Mouse (Mus musculus) heart, embryonic 16.5 days (tissue): ENCODE measurements around the gene Pde1a. TPM values are rescaled to one million over a fixed set of nuclear protein-coding genes. Genes with fewer than 3 reads are reported as not detected.

Experiments used
- ATAC-seq: fragments of 200-750 bp; cut with Nextera tagmentation; replicated peaks from 2 replicates; pipeline ENCODE4 v1.8.0; 2017; ENCODE audit warnings: moderate number of reproducible peaks; ENCODE audit not compliant: insufficient read depth, low FRiP score; ENCODE audit errors: extremely low read depth
- H3K27ac ChIP-seq: fragments of 300-500 bp; sonication (generic); 2 replicates; pipeline ENCODE4 v1.5.1; 2014; ENCODE audit warnings: mild to moderate bottlenecking, low read length, control low read depth, moderate library complexity
- H3K27me3 ChIP-seq: fragments of 300-500 bp; sonication (generic); 2 replicates; pipeline ENCODE4 v1.6.1; 2014; ENCODE audit warnings: low read length, mixed read lengths; ENCODE audit not compliant: control insufficient read depth, insufficient read depth
- H3K36me3 ChIP-seq: fragments of 300-500 bp; sonication (generic); 2 replicates; pipeline ENCODE4 v1.6.1; 2014; ENCODE audit not compliant: control insufficient read depth, insufficient read depth
- H3K4me1 ChIP-seq: fragments of 300-500 bp; sonication (generic); 2 replicates; pipeline ENCODE4 v1.6.1; 2014; ENCODE audit warnings: low read length, mixed read lengths; ENCODE audit not compliant: control insufficient read depth, insufficient read depth
- H3K4me2 ChIP-seq: fragments of 300-500 bp; sonication (generic); 2 replicates; pipeline ENCODE4 v1.6.1; 2014; ENCODE audit warnings: low read depth, mild to moderate bottlenecking, control low read depth, low read length
- H3K4me3 ChIP-seq: fragments of 300-500 bp; sonication (generic); 2 replicates; pipeline ENCODE4 v1.5.1; 2014; ENCODE audit warnings: mild to moderate bottlenecking, control low read depth, low read length
- H3K9ac ChIP-seq: fragments of 300-500 bp; sonication (generic); 2 replicates; pipeline ENCODE4 v1.6.1; 2014; ENCODE audit warnings: low read length, control low read depth
- H3K9me3 ChIP-seq: fragments of 300-500 bp; sonication (generic); replicated peaks from 2 replicates; pipeline ENCODE4 v1.6.1; 2016; ENCODE audit warnings: low read length; ENCODE audit not compliant: control insufficient read depth
- whole genome bisulfite sequencing: fragments of 180-500 bp; shearing (Covaris S2); extraction: QIAGEN DNeasy Blood & Tissue Kit; methylation state at CpG from one replicate; pipeline ENCODE4 v1.1.7; 2014; 5-methylcytosine and 5-hydroxymethylcytosine counted together
- polyA plus RNA-seq: library from polyadenylated mRNA; unstranded; fragments of >200 nt; fragmentation: Nextera tagmentation; extraction: Ambion mirVana; gene quantifications from 2 replicates; pipeline ENCODE4 v1.2.1, GENCODE M21; 2015

Pde1a gene
- polyA plus RNA-seq: 20.5 and 22.4 TPM in 2 replicates

DNA sequence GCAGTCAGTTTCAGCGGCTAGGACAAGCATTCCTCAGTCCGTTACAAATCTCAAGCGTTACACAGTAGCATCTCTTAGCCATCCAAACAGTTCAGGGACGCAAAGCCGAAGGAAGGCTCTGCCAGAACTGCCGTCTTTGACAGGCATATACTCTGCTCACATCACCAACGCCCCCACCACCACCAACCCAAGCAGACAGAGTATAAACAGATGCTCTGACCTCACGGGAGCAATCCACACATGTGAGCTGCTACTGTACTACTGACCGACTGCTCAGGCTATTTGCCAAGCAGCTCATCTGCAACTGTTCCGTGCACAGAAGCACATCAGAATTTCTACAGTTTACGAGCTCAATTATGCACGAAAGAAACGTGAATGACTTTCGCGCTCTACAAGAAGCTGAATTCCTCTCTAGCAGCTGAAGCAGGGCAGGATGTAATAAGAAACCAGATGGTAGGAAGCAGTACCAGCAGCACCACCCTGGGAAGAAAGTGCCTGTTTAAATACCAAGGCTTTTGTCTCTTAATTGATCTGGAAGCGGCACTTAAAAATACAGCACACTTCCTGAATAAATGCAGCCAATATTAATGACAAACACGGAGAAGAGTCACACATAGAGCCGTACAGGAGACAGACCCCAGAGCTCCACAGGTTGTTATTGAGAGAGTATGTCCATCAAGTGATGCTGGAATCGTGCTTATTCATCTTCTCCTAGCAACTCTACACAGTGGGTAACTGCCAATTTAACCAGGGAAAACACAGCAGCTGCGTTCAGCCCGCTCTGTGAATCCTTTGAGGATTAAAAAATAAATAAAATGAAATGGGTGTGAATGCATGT lies at the start of gene Pde1a:
Gene Pde1a (minus strand): TSS at position 598 of the 838 bp plus-strand sequence.
- Histone ChIP-seq H3K9ac (no peak within 1 kb of the TSS), H3K27ac (no peak within 1 kb of the TSS), H3K4me2 (peak within 1 kb of the TSS; percentile 49), H3K4me3 (peak within 1 kb of the TSS; percentile 22), H3K36me3 (no peaks in the 10 kb centered on the region), H3K27me3 (no peaks in the 10 kb centered on the region), H3K4me1 (0 out of 2 replicates have a peak, but pooled peaks cover 3% of the 10 kb centered on the region), H3K9me3 (no peaks in the 10 kb centered on the region)
- no peak for ATAC-seq
- WGBS: 26% methylated on average over 21 of the region's 21 CpGs

DNA sequence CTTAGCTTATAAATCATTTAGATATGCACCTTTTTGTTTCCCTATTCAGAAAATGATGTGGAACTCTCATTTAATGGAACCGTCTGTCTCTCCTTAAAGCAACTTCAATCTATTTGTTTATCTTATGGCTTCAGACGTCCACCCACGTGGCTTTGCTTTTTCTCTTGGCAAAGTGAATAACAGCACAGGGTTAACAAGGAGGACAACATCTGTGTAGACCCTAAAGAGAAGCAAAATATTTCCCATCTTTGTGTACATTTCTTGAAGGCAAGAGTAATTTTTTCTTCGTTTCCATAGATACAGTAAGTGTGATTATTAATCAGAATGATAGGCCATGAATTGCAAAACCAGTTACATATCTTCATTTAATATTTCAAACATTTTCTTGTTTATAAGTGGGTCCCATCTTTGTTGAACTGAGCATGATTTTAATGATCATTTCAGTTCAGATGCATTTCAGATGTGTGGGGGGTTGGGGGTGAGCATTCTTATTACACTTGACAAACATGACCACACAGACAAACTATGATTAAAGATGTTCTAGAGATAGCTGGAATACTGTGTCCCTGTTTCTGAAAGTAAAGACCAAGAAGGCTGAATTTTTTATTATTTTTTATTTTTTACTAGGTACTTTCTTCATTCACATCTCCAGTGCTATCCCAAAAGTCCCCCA lies 49.5 kb upstream of the Pde1a start:
- Histone ChIP-seq H3K4me1 (no peaks in the 10 kb centered on the region), H3K27ac (no peak overlapping the region), H3K36me3 (no peaks in the 10 kb centered on the region), H3K9ac (no peak overlapping the region), H3K4me3 (no peak overlapping the region), H3K27me3 (peaks cover 5% of the 10 kb centered on the region), H3K4me2 (no peak overlapping the region), H3K9me3 (no peaks in the 10 kb centered on the region)
- WGBS: 61% methylated on average over 4 of the region's 4 CpGs
- no peak for ATAC-seq

DNA sequence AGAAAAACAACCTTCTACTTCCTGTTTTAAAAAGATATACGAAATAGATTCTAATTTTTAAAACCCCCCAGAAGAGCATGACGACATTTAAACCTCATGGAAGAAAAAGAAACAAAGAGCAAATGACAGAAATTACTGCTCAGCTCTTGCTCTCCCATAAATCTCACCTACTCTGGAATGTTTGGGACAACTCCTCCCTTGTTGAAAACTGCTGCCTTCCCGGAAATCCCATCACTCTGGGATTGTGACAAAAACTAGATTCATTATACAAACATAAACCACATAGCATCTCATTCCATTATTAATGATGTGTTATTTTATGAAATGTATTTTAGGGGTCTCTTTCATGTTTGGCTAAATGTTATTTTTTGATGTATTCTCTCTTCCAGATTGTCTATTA lies 48.9 kb upstream of the Pde1a start:
- no peak for ATAC-seq
- H3K4me3 ChIP-seq: no peak overlapping the region
- H3K27me3 ChIP-seq: peaks cover 8% of the 10 kb centered on the region
- H3K4me1 ChIP-seq: no peaks in the 10 kb centered on the region
- no peaks in the 10 kb centered on the region for H3K36me3 ChIP-seq
- no peaks in the 10 kb centered on the region for H3K9me3 ChIP-seq
- WGBS: 68% methylated on average over 3 of the region's 3 CpGs
- H3K9ac ChIP-seq: no peak overlapping the region
- no peak overlapping the region for H3K27ac ChIP-seq
- no peak overlapping the region for H3K4me2 ChIP-seq

DNA sequence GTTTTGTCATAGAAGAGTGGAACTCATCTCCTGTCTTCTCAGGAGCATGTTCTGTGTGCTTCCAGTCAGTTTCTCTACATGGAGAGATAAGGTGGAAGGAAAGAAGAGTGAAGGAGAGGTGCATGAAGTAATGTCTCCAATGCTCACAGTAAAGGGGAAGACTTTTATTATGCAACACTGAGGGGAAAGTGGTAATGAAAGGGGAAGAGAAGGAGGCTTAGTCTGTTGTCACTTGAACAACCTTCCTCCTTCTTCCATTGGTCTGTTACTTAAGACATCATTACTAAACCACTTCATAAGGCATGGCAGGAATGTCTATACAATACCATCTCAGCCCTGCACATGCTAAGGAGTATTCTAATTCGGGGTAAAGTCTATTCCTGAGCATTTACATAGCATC lies 38.8 kb upstream of the Pde1a start:
- WGBS: 81% methylated on average over 1 of the region's 1 CpGs
- Histone ChIP-seq H3K36me3 (no peaks in the 10 kb centered on the region), H3K27ac (no peak overlapping the region), H3K9me3 (no peaks in the 10 kb centered on the region), H3K4me3 (no peak overlapping the region), H3K9ac (no peak overlapping the region), H3K4me2 (no peak overlapping the region), H3K4me1 (no peaks in the 10 kb centered on the region; the same call in 1 of the 2 replicates), H3K27me3 (no peaks in the 10 kb centered on the region; the same call in 1 of the 2 replicates)
- no peak for ATAC-seq

DNA sequence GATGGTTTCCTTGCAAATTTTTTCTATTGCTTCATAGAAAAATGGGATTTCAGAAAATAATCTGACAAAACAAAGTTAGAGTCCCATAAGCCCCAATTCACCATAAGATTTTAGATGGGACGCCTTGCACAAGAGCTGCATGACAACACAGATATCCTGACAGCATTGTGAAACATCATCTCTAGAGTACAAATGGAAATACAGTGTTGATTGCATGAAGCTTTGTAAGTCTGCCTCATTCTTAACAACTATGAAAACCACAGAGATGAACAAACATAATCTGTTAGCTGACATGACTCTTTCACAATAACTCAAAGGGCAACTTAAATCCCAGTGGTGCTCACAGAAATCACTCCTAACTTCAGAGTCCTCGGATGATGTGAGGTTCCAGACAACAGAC lies 29.5 kb upstream of the Pde1a start:
- H3K36me3 ChIP-seq: no peaks in the 10 kb centered on the region
- ATAC-seq: no peak
- H3K27me3 ChIP-seq: no peaks in the 10 kb centered on the region
- no peaks in the 10 kb centered on the region for H3K4me1 ChIP-seq
- WGBS: 79% methylated on average over 2 of the region's 2 CpGs
- H3K4me3 ChIP-seq: no peak overlapping the region
- H3K9me3 ChIP-seq: no peaks in the 10 kb centered on the region
- H3K27ac ChIP-seq: no peak overlapping the region
- no peak overlapping the region for H3K9ac ChIP-seq
- H3K4me2 ChIP-seq: no peak overlapping the region

DNA sequence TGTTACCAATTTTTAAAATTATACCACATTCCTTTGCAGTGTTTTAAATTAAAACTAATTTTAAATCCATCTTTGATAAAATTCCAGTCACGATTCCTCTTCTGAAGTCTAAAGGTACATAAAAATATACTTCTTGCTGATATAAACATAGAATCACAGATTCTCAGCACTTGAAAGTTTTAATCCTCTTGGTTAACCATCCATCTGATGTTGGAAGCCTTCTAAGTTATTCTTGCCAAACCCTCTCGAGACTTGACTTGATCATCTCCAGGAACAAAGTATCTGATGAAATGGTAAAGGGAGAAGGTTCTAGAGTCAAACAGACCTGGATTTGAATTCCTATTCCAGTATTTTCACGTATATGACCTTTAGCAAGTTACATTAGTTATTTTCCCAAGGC lies 28.9 kb upstream of the Pde1a start:
- H3K27ac ChIP-seq: no peak overlapping the region
- no peaks in the 10 kb centered on the region for H3K9me3 ChIP-seq
- no peaks in the 10 kb centered on the region for H3K27me3 ChIP-seq
- no peak overlapping the region for H3K4me3 ChIP-seq
- no peaks in the 10 kb centered on the region for H3K36me3 ChIP-seq
- ATAC-seq: no peak
- no peaks in the 10 kb centered on the region for H3K4me1 ChIP-seq
- no peak overlapping the region for H3K9ac ChIP-seq
- WGBS: 73% methylated on average over 3 of the region's 3 CpGs
- H3K4me2 ChIP-seq: no peak overlapping the region

DNA sequence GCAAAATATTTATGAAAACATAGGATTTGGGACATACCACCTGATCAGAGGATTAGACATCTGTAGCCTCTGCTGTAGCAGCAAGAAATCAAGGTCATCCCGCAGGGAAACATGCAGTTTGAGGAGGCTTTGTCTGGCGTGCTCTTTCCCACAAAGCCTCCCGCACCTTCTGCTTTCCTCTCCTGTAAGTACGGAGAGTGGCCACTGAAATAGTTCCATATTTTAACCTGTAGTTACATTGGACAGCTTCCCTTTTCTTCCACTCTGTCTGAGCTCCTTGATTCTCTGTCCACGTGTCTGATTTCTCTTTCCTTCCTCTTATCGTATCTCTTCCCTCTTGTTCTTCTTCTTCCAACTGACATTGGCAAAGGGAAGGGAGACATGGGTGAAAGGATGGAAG lies 20.8 kb upstream of the Pde1a start:
- WGBS: 70% methylated on average over 6 of the region's 6 CpGs
- Histone ChIP-seq H3K36me3 (no peaks in the 10 kb centered on the region), H3K9ac (no peak overlapping the region), H3K27ac (no peak overlapping the region), H3K4me3 (no peak overlapping the region), H3K27me3 (no peaks in the 10 kb centered on the region), H3K4me1 (no peaks in the 10 kb centered on the region), H3K4me2 (no peak overlapping the region), H3K9me3 (no peaks in the 10 kb centered on the region)
- ATAC-seq: no peak

DNA sequence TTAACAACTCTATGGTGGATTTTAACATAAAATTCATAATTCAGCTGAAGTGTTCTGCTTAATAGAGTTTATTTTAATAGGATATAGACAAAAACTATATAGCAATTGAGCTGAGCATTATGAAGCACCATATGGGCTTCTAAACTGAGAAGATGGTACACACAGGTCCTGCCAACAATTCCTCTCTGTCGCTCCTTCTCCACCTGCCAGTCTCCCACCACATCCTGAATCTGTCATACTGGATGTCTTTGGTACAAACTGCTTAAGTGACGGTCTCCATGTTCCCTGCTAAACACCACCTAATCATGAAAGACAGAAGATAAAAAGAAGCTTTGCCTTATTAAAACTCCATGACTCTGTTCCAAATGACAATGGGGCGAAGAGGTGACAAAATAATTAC lies 20.1 kb upstream of the Pde1a start:
- Histone ChIP-seq H3K9ac (no peak overlapping the region), H3K27me3 (no peaks in the 10 kb centered on the region), H3K4me2 (no peak overlapping the region), H3K4me3 (no peak overlapping the region), H3K27ac (no peak overlapping the region), H3K9me3 (no peaks in the 10 kb centered on the region), H3K36me3 (no peaks in the 10 kb centered on the region), H3K4me1 (no peaks in the 10 kb centered on the region)
- WGBS: 85% methylated on average over 3 of the region's 3 CpGs
- ATAC-seq: no peak

DNA sequence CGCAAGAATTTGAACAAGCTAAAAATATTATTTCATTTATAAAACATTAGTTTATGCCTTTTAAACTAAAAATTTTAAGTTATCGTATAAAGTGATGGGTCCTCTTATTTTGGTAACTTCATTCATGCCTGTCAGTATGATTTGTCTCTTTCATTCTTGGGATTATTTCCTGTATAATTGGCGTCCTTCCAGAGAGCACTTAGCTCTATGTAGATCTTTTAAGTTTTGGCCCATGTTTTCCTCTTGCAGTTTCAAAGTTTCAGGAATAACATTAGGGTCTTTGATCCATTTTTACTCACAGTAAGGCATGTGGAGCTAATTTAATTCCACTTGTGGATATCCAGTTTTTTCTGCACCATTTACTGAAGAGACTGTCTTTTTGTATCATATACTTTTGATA lies 5.8 kb upstream of the Pde1a start:
- Histone ChIP-seq H3K4me2 (no peak overlapping the region), H3K9me3 (no peaks in the 10 kb centered on the region), H3K27ac (no peak overlapping the region), H3K27me3 (no peaks in the 10 kb centered on the region), H3K36me3 (no peaks in the 10 kb centered on the region), H3K4me1 (no peaks in the 10 kb centered on the region), H3K4me3 (no peak overlapping the region), H3K9ac (no peak overlapping the region)
- WGBS: 74% methylated on average over 3 of the region's 3 CpGs
- no peak for ATAC-seq
